Mouse (Mus musculus): Measurements from ENCODE around the gene Tcea3.

GRCm38 (mm10) chr4:136320016-136320415, 72.5 kb downstream of the Tcea3 start:
- TF ChIP-seq CTCF (IDR thresholded peaks at IDR 0.05; ENCODE audit: extremely low read depth, insufficient read depth, insufficient read length, insufficient replicate concordance) (no peak), POLR2A (IDR thresholded peaks at IDR 0.05; ENCODE audit: low read depth, low read length) (no peak)

Data from spleen, adult 2 months (tissue).